Mouse (Mus musculus) layer of hippocampus, adult 11-12 months (tissue): ENCODE measurements around the gene Zfp964.
"Not testable (repeated sequence)": the region's sequence is repeated elsewhere in the genome, so short reads cannot be mapped to it uniquely, and the experiment has no call there.

Experiments
- DNase-seq: peaks from one replicate; pipeline ENCODE4 v3.0.0; 2022; ENCODE audit warnings: low spot score

The Zfp964 gene

DNA sequence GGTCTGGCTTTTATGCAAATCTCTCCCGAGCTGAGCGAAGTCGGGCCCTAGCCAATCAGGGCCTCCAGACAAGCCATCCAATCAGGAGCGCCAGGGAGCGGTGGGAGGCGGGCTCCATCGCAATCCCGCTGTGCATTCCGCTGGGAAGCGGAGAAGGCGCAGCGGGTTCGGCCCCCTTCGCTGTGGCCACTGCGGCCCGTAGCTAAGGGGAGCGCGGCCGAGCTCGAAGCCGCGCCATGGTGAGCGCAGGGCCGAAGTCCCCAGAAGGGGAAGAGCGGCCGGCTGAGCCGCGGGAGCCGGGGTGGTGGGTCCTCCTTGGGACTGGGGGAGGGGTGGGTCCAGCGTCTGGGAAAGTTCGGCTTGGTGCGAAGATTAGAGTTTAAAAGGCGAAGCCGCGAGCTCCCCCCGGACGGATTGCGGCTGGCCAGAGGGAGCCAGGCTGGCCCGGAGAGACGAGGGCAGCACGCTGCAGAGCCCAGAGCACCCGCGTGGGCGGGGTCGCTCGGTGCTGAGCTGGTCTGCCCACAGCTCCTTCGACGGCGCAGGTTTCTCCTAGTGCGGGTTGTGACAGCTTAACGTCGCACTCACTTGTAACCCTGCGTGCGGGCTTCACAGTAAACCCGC, at the start of gene Zfp964:
TSS of gene Zfp964 (plus strand) at position 122 of the 624 bp plus-strand sequence.
- DNase-seq = peak; percentile 92

DNA sequence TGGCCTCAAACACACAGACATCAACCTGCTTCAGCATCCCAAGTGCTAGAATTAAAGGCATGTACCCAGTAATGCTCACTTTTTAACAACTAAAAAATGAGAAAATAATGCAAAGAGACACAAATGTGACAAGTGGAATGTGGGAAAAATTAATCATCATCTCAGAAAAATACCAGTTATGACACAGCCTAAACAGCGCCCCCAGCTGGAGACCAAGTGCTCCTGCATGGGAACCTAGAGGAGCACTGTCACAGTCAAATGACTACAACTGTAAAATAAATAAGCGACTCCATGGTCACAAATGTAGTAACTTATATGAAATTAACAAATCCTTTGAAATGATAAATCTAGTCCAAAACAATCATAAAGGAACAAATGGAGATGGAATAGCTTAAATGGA, 39.6 kb upstream of the Zfp964 start:
- no peak for DNase-seq

DNA sequence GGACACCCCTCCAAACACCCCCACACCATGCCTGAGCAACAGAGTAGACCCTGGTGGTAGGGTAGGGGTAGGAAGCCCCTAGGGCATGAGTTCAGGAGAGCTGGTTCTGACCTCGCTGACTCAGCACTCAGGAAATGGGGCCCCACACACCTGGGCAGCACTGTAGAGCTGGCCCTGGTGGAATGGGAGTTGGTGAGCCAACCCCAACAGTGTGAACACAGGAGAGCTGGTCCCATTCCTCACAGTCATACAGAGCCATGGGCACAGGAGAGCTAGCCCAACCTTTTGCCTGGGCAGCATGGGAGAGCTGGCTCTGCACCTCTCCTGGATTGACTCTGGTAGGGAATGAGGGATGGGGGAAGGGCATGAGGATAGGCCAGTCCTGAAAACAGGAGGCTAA, 36.2 kb upstream of the Zfp964 start:
- no peak for DNase-seq

DNA sequence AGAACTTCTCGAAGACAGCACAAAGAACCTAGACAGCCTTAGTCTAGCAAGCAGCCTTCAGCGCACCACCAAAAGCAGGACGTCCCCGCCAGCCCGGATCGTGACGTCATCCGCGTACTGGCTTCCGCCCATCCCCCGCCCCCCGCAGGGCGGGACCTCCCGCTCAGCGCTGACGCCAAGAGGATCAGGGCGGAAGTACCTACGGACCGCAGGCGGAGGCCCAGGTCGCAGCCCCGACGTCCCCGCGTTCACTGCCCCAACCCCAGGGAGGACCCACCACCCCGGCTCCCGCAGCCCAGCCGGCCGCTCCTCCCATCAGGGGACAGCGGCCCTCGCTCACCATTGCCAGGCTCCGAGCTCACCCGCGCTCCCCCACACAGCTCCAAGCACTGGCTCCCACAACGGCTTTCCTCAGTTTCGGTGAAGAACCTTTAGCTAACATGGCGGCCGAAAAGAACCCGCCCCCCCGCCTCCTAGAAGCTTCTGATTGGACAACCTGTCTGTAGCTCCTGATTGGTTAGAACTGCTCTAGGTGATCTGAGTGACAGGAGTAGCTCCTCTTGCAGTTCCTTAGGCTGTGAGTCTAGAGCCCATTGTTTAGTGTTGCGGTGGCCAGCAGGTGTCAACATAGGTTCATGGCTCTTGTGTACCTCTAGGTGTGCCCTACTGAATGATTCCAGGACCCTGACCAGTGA, 29.0 kb upstream of the Zfp964 start, which contains the start of gene Zfp868:
TSS of gene Zfp868 (minus strand) at position 454 of the 695 bp plus-strand sequence.
- peak; percentile 97 for DNase-seq

DNA sequence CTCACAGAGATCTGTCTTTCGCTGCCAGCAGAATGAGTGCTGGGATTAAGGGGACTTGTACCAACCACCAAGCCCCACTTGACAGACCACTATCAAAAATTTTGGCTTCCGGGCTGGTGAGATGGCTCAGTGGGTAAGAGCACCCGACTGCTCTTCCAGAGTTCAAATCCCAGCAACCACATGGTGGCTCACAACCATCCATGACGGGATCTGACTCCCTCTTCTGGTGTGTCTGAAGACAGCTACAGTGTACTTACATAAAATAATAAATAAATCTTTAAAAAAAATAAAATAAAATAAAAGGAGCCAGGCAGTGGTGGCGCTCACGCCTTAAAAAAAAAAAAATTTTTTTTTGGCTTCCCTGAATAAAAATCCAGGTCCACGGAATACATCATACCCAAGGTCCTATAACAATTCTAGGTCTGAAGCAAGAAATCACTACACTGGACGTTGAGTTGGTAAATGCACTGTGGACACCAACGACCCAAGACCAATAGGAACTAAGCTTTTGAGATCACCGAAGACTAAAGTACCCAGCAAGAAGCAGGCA, 396 bp upstream of the Zfp964 start:
- DNase-seq = no peak

DNA sequence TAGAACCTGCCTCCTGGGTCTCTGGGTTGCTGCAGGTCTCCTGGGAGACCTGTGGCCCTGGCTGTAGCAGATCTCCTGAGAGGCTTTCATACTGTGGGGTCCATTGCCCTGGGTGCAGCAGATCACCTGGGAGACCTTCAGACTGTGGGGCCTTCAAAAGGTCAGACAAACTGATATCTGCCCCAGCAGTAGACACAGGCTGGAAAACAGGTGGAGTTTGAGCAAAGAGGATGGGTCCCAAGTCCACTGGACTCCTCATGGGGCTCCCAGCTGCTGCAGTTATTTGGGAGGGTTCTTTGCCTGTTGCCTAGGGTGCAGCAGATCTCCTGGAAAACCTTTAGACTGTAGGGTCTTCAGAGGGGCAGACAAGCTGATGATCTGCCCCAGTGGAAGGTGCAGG, 7.0 kb downstream of the Zfp964 start:
- no peak for DNase-seq

DNA sequence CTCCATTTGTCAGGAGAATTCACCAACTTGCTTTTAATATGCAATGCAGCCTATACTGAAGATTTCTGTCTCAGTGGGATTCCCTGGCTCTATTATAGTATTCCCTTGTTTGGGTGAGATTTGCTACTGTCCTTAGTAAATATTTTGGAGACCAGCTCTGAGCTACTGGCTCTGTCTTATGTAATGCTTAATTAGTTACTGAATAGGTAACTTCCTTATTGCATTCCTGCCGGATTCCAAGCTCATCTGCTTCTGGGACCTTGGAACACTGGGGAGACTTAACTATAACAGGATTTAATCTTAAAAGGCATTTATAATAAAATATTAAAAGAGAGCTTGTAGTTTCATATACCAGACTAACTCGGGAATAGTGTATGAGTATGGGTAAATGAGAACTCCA, 10.8 kb downstream of the Zfp964 start:
- DNase-seq = not testable (repeated sequence)

DNA sequence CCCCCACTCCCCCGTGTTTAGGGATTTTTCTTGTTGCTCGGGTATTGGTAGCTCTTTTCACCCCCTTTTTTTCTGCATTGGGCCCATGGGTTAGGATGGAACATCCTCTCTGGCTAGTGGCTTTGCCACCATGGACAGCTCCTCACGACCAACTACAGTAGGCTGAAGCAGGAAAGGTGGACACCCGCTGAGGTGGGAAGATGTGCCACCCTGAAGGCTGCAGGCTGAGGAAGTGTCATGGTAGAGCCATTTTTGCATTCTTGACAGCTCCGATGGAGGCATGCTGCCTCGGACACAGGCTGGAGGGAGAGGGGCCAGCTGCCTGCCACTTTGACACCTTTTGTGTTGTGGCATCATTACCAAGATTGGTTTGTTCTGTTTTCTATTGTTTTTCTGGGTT, 47.5 kb downstream of the Zfp964 start:
- DNase-seq = no peak

DNA sequence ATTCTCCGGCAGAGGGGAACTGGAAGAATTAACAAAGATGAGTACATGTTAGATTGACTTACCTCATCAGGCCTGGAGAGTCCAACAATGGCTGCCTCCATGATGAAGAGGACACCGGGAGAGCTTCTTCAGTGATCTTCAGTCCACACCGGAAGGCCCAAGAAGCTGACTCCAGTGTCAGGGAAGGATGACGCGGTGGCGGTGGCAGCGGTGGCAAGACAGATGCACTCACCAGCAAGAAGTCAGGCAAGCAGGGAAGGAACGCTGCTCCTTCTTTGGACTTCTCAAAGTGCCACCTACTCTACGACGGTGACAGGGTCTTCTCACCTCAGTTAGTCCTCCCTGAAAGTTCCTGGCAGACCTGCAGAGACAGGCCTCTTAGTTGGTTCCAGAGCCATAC, 56.3 kb downstream of the Zfp964 start, which contains the start of gene Zfp869:
TSS of gene Zfp869 (minus strand) at position 101 of the 400 bp plus-strand sequence.
- not testable (repeated sequence) for DNase-seq

DNA sequence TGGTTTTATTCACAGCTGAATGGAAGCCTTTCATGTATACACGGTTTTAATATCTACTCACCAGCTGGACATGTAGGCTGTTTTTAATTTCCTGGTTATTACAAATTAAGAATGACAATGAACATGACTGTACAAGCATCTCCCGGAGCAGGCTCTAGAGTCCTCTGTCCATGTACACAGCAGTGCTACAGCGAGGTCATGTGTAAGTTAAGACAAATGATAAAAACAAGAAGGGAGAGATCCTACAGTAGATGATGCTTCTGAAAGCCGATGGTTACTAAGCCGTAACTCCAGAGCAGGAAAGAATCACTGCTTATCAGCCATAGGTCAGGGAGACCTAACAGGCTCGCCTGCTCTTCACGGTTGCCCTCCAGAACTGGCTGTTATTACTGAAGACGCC, 59.2 kb downstream of the Zfp964 start:
- no peak for DNase-seq

DNA sequence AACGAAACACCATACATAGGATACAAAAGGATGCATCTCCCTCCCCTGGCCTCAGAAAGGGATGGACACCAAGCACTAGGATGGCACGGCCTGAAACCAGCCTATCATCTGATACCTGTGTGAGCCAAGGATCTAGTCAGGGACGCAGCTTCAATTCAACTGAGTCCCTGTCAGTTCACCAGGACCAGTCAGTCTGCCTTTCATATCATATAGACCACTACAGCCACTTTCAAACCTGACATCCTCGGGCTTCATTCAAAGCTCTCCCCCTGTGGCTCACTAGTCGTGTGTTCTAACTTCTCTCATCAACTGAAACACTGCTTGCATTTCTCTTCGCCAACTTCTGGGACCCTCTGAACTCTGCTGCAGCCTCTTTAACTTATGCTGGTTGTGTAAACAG, 61.1 kb downstream of the Zfp964 start:
- no peak for DNase-seq
